Mouse (Mus musculus) brain, adult 10 weeks (tissue): ENCODE measurements around the gene Gm2030. TPM values are rescaled to one million over a fixed set of nuclear protein-coding genes. Genes with fewer than 3 reads are reported as not detected.

Experiments used
- polyA plus RNA-seq: library from polyadenylated mRNA; stranded (reverse); fragments of 350-450 nt; fragmentation: Illumina TruSeq; extraction: RNeasy Lipid Tissue Mini Kit (QIAGEN cat#74804); gene quantifications from one replicate; pipeline ENCODE4 v1.2.3, GENCODE M21; 2015; ENCODE audit warnings: low read depth, low replicate concordance

Gm2030 gene
- polyA plus RNA-seq: not detected

GRCm38 (mm10) chrX:26309944-26310343, at the start of gene Gm2030:
TSS of gene Gm2030 (minus strand) at chrX:26310044.

Other genes with a start within 250 kb of the Gm2030 start
- gene Gm2012, start 78.7 kb downstream of the Gm2030 start, polyA plus RNA-seq: not detected
- not detected for gene Slx, start 235.5 kb upstream of the Gm2030 start, polyA plus RNA-seq